Mouse (Mus musculus) layer of hippocampus, adult 11-12 months (tissue): Measurements from ENCODE around the gene Khk.

Experiments
- DNase-seq: peaks from one replicate; pipeline ENCODE4 v3.0.0; 2022; ENCODE audit warnings: low spot score

The Khk gene

DNA sequence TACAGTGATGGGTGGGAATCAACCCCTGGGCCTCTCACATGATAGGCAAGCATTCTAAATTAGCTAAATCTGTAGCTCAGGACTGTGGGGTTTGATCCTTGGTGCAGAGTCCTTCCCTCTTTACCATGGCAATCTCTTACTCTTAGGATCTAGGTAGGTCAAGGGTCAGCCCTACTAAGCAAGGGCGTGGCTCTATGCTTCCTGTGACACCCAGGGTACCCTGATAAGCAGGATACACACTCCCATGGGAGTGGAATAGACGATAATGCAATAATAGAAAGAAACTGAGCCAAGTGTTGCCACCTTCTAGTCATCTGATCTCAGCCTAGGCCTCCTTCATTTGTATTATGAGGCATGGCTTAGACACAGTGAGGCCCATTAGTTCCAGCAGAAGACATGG is 48.2 kb downstream of the Khk start:
- DNase-seq, result no peak

DNA sequence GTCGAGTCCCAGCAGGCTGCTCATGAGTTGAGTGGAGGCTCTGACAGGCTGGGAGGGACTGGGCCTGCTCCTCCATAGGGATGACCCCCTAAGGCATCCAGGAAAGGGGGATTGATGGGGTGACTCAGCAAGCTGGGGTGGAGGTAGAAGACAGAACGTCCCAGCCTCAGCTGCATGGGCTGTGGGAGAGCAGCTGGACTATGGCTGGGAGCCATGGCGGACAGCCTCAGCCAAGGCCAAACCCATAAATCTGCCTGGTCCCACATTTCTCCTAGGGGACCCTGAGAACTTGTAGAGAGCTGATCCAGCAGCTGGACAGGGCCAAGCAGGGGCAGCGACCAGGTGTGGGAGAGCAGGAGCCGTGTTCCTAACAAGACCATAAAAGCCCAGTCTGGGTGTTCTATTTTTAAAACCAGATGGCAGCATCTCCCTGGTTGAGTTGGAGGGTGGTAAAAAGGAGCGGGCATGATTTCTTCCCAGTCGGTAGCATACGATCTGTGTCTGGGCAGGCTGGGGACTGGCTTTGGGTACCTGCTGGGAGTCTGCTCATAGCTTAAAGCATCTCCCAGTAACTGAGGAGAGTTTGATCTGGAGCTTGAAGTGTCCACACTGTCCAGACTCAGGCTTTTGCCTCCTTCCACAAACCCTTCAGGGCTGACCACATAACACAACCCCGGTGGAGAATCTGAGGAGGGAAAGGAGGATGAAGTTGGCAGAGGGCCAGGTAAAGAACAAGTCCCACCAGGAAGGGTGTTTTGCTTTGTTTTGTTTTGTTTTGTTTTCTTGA is 53.8 kb downstream of the Khk start:
- DNase-seq, result no peak
